Mouse (Mus musculus) lung, embryonic 14.5 days (tissue): Measurements from ENCODE around the gene Naaladl2. TPM values are rescaled to one million over a fixed set of nuclear protein-coding genes. Genes with fewer than 3 reads are reported as not detected.

Experiments used
- ATAC-seq: fragments of 200-750 bp; cut with Nextera tagmentation; 2 replicates; pipeline ENCODE4 v1.8.0; 2017; ENCODE audit warnings: mild to moderate bottlenecking, moderate TSS enrichment, moderate library complexity; ENCODE audit not compliant: insufficient read depth
- DNase-seq: peaks from one replicate; pipeline ENCODE4 v3.0.0-alpha.2; 2015
- H3K27ac ChIP-seq: fragments of 300-500 bp; sonication (generic); 2 replicates; pipeline ENCODE4 v1.5.1; 2014; ENCODE audit warnings: low read depth, mild to moderate bottlenecking, moderate library complexity
- H3K27me3 ChIP-seq: fragments of 300-500 bp; sonication (generic); 2 replicates; pipeline ENCODE4 v1.6.1; 2014; ENCODE audit warnings: low read length, control low read depth; ENCODE audit not compliant: insufficient read depth
- H3K36me3 ChIP-seq: fragments of 300-500 bp; sonication (generic); 2 replicates; pipeline ENCODE4 v1.6.1; 2014; ENCODE audit warnings: control low read depth; ENCODE audit not compliant: insufficient read depth
- H3K4me1 ChIP-seq: fragments of 300-500 bp; sonication (generic); 2 replicates; pipeline ENCODE4 v1.6.1; 2014; ENCODE audit warnings: antibody characterized with exemption, control low read depth; ENCODE audit not compliant: insufficient read depth
- H3K4me2 ChIP-seq: fragments of 300-500 bp; sonication (generic); 2 replicates; pipeline ENCODE4 v1.6.1; 2014; ENCODE audit warnings: mild to moderate bottlenecking
- H3K4me3 ChIP-seq: fragments of 300-500 bp; sonication (generic); 2 replicates; pipeline ENCODE4 v1.5.1; 2014; ENCODE audit warnings: low read depth, low read length
- H3K9ac ChIP-seq: fragments of 300-500 bp; sonication (generic); 2 replicates; pipeline ENCODE4 v1.6.1; 2014
- H3K9me3 ChIP-seq: fragments of 300-500 bp; sonication (generic); 2 replicates; pipeline ENCODE4 v1.6.1; 2016; ENCODE audit warnings: low read depth, low read length, control low read depth
- CTCF ChIP-seq: IDR thresholded peaks from 2 replicates; pipeline ENCODE4 v1.5.1; 2016; ENCODE audit warnings: antibody characterized with exemption, low read depth
- WGBS: fragments of 180-500 bp; shearing (Covaris S2); extraction: QIAGEN DNeasy Blood & Tissue Kit; methylation state at CpG from one replicate; pipeline ENCODE4 v1.1.7; 2014; 5-methylcytosine and 5-hydroxymethylcytosine counted together
- polyA plus RNA-seq: library from polyadenylated mRNA; unstranded; fragments of >200 nt; fragmentation: Nextera tagmentation; extraction: Ambion mirVana; gene quantifications from 2 replicates; pipeline ENCODE4 v1.2.1, GENCODE M21; 2014

The Naaladl2 gene
- polyA plus RNA-seq, 1 experiment from 2014 or later = 1.8 TPM

DNA sequence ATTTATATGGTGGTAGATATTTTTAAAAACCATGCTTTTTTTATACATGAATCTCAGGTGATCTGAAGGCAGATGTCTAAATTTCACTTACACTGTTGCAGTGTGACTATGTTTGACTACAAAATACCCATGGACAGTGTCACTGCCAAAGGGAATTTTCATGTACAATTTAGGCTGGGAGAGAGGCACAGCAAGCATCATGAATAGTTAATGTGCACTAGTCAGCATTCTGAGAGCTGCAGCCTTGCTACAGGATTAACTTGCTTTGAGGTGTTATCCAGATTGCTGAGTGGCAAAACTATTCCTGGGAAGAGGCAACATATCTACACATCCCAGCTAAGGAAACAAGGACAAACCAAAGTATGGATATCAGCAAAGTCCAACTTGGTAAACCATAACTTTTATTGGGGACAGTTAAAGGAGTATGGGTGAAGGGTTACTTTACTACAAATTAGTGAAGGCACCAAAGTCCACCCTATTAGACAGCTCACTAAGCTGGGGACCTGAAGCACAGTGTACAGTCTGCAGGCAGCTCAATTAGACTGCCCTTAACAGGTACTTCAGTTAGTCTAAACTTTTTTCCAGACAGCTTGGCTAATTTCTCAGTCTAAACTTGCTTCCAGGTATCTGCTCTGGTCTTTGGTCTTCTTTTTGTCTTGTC lies 1181.0 kb downstream of the Naaladl2 start:
- H3K9ac ChIP-seq = no peak overlapping the region
- H3K4me1 ChIP-seq = no peaks in the 10 kb centered on the region
- no peak overlapping the region for H3K4me2 ChIP-seq
- no peak for ATAC-seq
- no peak for TF ChIP-seq CTCF
- H3K27ac ChIP-seq = no peak overlapping the region
- H3K9me3 ChIP-seq = no peaks in the 10 kb centered on the region
- no peak overlapping the region for H3K4me3 ChIP-seq
- H3K27me3 ChIP-seq = no peaks in the 10 kb centered on the region
- no peak for DNase-seq
- H3K36me3 ChIP-seq = no peaks in the 10 kb centered on the region

DNA sequence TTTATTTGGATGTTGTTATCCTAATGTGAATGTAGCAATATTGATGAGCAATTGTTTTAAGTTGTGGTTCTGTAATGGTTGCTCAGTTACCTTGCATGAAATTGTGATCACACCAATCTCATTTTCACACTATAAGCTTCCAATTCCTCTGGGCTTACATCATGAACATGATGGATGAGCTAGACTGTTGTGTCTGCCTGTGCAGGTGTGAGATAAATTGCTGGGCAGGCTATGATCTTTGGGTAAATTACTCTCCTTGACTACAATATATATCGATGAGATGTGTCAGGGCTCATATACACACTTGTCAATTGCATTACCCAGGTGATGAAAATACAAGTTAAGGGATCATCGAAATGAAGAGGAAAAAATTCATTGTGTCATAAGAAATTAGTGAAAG lies 1197.9 kb downstream of the Naaladl2 start:
- ATAC-seq = no peak
- H3K4me3 ChIP-seq = no peak overlapping the region

DNA sequence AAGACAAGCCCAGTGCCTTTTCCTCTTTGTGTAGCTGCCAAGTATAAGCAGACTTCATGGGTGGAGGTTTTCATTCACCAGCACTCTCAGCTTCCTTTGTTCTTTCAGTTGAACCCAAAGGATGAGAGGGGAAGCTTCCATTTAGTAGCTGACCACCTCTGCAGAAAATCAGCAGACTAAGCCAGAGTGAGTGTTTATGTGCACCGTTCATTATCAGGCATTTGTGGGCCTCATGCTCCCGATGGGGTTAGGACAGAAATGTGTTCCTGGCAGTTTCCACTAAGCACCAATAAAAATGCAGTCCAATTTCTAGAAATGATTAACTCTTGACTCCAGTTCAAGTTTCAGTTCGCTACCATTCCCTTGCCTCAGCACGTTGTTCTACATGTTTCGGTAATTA lies 1206.8 kb downstream of the Naaladl2 start:
- Histone ChIP-seq H3K9me3 (no peaks in the 10 kb centered on the region), H3K4me1 (no peaks in the 10 kb centered on the region), H3K4me2 (0 out of 2 replicates have a peak overlapping the region, but pooled peaks have one; percentile 7), H3K27ac (no peak overlapping the region), H3K36me3 (no peaks in the 10 kb centered on the region), H3K4me3 (no peak overlapping the region), H3K27me3 (no peaks in the 10 kb centered on the region), H3K9ac (no peak overlapping the region)
- ATAC-seq (peak; percentile 58; the same call in 1 of the 2 replicates), DNase-seq (peak; percentile 32)
- 44% methylated on average over 5 of the region's 5 CpGs for WGBS
- no peak for TF ChIP-seq CTCF

More for the DNA sequence above, 1197.9 kb downstream of the Naaladl2 start:
- Histone ChIP-seq H3K4me2 (no peak overlapping the region), H3K27me3 (no peaks in the 10 kb centered on the region), H3K27ac (no peak overlapping the region), H3K36me3 (no peaks in the 10 kb centered on the region), H3K9me3 (no peaks in the 10 kb centered on the region), H3K9ac (no peak overlapping the region), H3K4me1 (no peaks in the 10 kb centered on the region)
- WGBS = 61% methylated on average over 2 of the region's 2 CpGs
- no peak for TF ChIP-seq CTCF
- DNase-seq = no peak

DNA sequence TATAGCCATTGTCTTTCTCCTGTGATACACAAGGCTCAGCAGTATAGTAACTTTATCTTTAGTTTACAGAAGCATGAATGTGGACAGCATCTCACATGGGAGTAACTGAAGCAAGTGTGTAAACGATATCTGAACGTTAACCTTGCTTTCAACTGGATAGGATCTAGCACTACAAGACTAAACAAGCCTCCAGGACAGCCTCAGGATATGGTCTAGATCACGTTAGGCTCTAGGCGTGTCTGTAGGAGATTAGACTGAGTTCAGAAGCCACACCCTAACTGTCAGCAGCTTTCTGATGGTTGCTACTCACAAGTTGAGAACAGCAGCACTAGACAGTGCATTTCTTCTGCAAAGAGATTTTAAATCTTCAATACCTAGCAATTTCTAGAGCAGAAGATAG lies 1216.0 kb downstream of the Naaladl2 start:
- Histone ChIP-seq H3K27me3 (no peaks in the 10 kb centered on the region), H3K4me3 (no peak overlapping the region), H3K9ac (no peak overlapping the region), H3K4me1 (no peaks in the 10 kb centered on the region), H3K4me2 (no peak overlapping the region), H3K27ac (no peak overlapping the region), H3K9me3 (no peaks in the 10 kb centered on the region), H3K36me3 (no peaks in the 10 kb centered on the region)
- 60% methylated on average over 4 of the region's 4 CpGs for WGBS
- ATAC-seq (no peak), DNase-seq (no peak)
- no peak for TF ChIP-seq CTCF

DNA sequence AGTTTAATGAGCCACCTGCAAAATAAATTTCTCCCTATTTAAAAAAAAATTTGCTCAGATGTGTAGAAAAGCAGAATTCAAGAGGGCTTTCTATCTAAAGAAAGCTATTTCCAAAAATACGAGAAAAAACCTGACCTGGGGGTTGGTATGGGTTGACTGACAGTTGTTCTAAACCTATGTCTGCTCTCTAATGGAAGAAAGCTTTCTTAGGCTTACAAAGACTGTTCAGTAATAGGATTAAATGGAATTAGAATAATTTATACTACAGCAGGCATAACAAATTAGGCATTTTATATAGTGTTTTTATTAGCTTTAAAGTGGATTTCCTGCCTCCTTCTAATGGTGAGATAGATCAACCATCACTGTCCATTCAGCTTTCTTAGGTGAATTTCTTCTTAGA lies 1236.4 kb downstream of the Naaladl2 start:
- Histone ChIP-seq H3K36me3 (no peaks in the 10 kb centered on the region), H3K9me3 (no peaks in the 10 kb centered on the region), H3K27me3 (no peaks in the 10 kb centered on the region), H3K4me2 (no peak overlapping the region), H3K4me3 (no peak overlapping the region), H3K9ac (no peak overlapping the region), H3K27ac (no peak overlapping the region), H3K4me1 (no peaks in the 10 kb centered on the region)
- 75% methylated on average over 1 of the region's 1 CpGs for WGBS
- ATAC-seq (no peak), DNase-seq (no peak)
- no peak for TF ChIP-seq CTCF

DNA sequence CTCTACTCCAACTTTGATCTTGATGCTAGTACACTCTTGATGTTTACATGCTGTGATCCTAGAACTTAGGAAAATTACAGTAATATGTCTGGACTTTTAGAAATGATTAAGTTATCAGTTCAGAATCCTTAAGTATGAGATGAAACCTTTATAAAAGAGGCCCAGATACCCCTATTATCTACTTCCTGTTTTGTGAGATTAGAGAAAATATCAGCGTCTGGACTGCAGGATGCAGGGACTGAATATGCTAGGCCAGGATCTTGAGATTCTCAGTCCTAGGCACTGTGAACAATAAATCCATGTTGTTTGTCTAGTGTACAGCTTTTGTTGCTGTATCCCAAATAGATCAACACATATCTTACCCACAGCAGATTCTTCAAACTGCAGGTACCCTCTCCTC lies 1278.4 kb downstream of the Naaladl2 start:
- DNase-seq (no peak), ATAC-seq (no peak)
- H3K4me3 ChIP-seq = no peak overlapping the region

DNA sequence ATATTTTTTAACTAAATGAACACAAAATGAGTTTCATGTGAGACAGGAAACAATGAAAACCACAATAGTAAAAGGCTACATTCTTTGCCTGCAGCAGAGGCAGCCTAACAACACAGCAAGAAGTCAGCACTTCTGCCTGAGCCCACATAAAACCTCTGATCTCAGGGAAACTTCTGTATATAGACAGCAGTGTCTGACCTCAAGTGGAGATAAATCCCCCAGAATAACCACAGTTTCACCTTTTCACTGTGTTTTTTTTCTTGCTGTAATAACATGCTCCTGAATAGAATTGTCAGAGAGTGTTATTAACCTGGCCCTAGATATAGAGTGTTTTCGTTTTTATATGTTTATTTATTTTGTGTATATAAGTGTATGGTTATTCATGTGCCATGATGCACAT lies 1286.8 kb downstream of the Naaladl2 start:
- DNase-seq (no peak), ATAC-seq (no peak)
- no peaks in the 10 kb centered on the region for H3K4me1 ChIP-seq
- no peak overlapping the region for H3K9ac ChIP-seq
- no peaks in the 10 kb centered on the region for H3K9me3 ChIP-seq
- H3K4me3 ChIP-seq = no peak overlapping the region
- TF ChIP-seq CTCF = no peak
- no peak overlapping the region for H3K27ac ChIP-seq
- no peak overlapping the region for H3K4me2 ChIP-seq
- H3K27me3 ChIP-seq = no peaks in the 10 kb centered on the region
- no peaks in the 10 kb centered on the region for H3K36me3 ChIP-seq
- WGBS = 47% methylated on average over 1 of the region's 1 CpGs

More for the DNA sequence above, 1278.4 kb downstream of the Naaladl2 start:
- Histone ChIP-seq H3K4me2 (no peak overlapping the region), H3K27me3 (no peaks in the 10 kb centered on the region), H3K4me1 (no peaks in the 10 kb centered on the region), H3K27ac (no peak overlapping the region), H3K9me3 (no peaks in the 10 kb centered on the region), H3K9ac (no peak overlapping the region), H3K36me3 (no peaks in the 10 kb centered on the region)
- no peak for TF ChIP-seq CTCF
- 65% methylated on average over 1 of the region's 1 CpGs for WGBS
